Mouse (Mus musculus) embryonic fibroblast, embryonic 13.5 days (primary cell): ENCODE data around the gene Gdf7. TPM values are rescaled to one million over a fixed set of nuclear protein-coding genes. Genes with fewer than 3 reads are reported as not detected.

Experiments
- H3K27ac ChIP-seq: 2 replicates; pipeline ENCODE4 v1.5.1; 2012; ENCODE audit warnings: low read length, control low read depth, inconsistent platforms; ENCODE audit not compliant: insufficient read depth
- H3K4me1 ChIP-seq: 2 replicates; pipeline ENCODE4 v1.6.1; 2011; ENCODE audit warnings: low read length; ENCODE audit not compliant: control insufficient read depth, insufficient read depth
- H3K4me3 ChIP-seq: 2 replicates; pipeline ENCODE4 v1.5.1; 2011; ENCODE audit warnings: mild to moderate bottlenecking, control low read depth, low read length; ENCODE audit not compliant: insufficient read depth
- CTCF ChIP-seq: IDR thresholded peaks from 2 replicates; pipeline ENCODE4 v1.5.1; 2011; ENCODE audit warnings: mild to moderate bottlenecking, control low read depth, low read length, moderate library complexity, borderline replicate concordance; ENCODE audit not compliant: insufficient read depth
- POLR2A ChIP-seq: IDR thresholded peaks from 2 replicates; pipeline ENCODE4 v1.6.1; 2011; ENCODE audit warnings: low read depth, mild to moderate bottlenecking, control low read depth, low read length, moderate library complexity
- polyA plus RNA-seq: library from polyadenylated mRNA; stranded (reverse); fragments of >200 nt; gene quantifications from 2 replicates; pipeline ENCODE4 v1.2.4, GENCODE M21; 2011; ENCODE audit warnings: low read depth; ENCODE audit not compliant: missing spikeins, insufficient read length

The Gdf7 gene
- polyA plus RNA-seq, 1 experiment = 1.4 TPM

DNA sequence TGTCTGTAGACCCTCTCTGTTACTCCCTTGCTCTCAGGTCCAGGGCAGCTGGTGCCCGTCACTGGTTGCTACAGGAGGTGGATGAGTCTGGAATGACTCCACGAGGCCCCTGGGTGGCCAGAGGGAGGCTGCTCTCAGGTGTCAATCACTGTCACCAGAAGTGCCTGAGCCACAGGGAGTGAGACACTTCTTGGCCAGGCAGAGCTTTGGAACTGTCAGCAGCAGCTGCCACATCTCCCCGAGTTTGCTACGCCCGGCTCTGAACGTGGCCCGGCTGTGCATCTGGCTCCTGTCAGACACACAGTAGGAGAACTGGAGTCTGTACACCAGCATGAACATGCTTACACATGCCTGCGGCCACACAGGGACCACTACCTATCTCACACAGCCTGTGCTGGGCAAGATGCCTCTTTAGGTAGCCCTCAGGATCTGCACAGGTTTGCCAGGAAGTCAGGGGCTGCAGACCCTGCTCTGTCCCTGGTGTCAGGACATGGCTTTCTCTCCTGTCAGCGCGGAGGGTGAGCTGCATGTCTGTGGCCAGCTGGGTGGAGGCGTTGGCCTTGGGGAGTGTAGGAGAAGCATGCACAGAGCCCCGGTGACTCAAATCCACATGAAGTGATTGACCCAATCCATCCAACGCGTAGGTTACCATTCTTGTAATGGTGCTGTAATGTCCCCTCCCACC is 29.9 kb upstream of the Gdf7 start:
- no peak for TF ChIP-seq POLR2A
- TF ChIP-seq CTCF = no peak
- no peak overlapping the region for H3K4me3 ChIP-seq
- H3K4me1 ChIP-seq = no peaks in the 10 kb centered on the region
- no peak overlapping the region for H3K27ac ChIP-seq

DNA sequence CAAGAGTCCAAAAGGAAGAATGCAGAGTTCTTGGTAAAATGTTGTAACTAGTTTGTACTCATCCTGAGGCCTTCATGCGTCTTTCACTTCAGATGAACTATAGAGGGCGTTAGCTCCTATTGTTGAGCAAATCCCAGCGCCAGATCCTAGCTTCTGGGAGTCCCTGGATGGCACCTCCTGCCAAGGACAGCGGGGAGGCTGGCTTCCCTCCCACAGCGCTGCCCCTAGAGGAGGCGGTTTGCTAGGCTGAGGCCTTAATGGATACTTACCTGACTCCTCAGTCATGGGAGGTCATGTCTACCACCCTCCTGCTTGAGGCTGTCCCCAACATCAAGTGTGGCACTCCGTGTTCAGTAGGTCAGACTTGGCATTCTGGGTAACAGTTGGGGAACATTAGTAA is 27.5 kb upstream of the Gdf7 start:
- no peak overlapping the region for H3K4me3 ChIP-seq
- H3K4me1 ChIP-seq = no peaks in the 10 kb centered on the region
- 0 out of 2 replicates have a peak, but pooled peaks have one; percentile 9 for TF ChIP-seq CTCF
- no peak for TF ChIP-seq POLR2A
- H3K27ac ChIP-seq = no peak overlapping the region

DNA sequence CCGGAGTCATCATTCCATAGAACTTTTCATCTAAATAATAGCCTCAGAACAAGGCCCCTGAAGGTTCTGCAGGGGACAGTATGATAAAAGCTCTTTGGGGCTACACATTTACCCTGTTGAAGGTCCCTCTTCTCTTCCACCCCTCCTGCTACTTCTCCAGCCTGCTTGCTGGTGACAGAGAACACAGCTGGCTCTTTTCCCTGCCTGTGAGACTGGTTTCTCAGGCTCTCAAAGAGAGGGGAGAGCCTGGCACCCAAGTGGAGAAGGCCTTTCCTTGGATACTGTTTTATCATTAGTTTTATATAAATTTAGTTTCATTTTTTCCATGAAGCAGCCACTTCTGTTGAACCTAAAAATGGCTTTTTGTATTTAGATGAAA is 25.9 kb upstream of the Gdf7 start:
- TF ChIP-seq POLR2A = no peak
- no peak for TF ChIP-seq CTCF
- Histone ChIP-seq H3K4me1 (no peaks in the 10 kb centered on the region), H3K4me3 (no peak overlapping the region), H3K27ac (no peak overlapping the region)

DNA sequence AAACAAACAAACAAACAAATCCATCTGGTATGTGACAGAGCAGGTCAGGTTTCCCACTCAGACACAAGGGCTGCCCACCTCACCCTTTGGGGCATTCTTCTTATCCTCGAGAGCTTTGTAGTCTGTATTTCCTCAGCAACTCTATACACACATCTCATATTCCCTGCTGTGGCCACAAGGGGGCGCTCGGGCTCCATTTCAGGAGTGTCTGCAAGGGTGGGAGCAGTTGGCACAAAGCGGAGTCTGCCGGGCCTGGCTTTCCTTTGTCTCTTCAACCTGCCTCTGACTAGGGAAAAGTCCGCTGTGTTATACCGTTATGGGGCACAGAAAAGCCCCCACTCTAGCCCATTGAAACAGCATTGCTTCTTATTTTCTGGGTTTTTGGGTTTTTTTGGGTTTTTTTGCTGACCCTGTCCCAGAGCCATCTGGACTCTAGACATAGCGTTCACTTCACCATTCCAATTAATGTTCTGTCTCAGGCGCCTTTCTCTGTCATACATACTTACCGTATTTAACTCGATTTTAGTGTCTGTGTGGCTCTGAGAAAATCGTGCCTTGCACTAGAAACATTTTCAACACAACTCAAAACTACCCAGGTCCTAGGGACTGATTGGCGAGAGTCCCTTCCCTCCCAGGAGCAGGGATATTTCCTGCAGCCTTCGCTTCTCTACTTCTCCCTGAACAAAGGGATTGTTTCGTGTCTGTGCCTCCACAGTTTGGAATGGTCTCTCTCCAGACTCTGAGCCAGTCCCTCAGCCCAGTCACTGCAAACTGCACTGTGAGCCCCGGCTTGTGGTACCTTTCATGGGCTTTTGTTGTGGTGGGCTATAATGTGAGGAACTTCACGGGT is 25.3 kb upstream of the Gdf7 start:
- Histone ChIP-seq H3K4me1 (no peaks in the 10 kb centered on the region), H3K27ac (no peak overlapping the region), H3K4me3 (no peak overlapping the region)
- TF ChIP-seq CTCF (peak; percentile 78), POLR2A (no peak)

DNA sequence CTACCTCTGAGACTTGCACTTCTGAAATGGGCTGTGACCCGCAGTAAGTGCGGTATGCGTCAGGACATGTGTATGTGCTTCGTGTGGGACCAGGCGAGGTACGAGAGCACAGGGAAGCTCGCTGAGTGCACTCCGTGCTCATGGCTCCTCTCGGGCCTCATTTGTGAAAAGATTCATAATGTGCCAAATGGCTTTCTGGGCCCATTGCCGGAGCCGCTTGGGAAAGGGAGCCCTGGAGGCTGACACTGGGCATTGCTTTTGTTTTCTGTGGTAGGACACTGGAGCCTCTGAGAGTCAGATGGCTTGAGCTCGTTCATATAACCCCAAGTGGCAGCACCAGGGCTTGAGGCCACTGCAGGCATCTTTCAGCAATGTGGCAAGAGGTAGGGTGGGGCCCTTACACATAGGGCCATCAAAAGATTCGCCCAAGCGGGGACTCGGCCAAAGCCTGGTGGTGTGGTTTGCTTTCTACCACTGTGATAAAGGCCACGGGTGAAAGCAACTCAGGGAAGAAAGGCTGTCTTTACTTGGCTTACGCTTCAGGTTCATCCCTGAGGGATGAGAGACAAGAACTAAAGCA is 24.3 kb upstream of the Gdf7 start:
- no peaks in the 10 kb centered on the region for H3K4me1 ChIP-seq
- H3K4me3 ChIP-seq = no peak overlapping the region
- H3K27ac ChIP-seq = no peak overlapping the region
- TF ChIP-seq CTCF = no peak
- no peak for TF ChIP-seq POLR2A

DNA sequence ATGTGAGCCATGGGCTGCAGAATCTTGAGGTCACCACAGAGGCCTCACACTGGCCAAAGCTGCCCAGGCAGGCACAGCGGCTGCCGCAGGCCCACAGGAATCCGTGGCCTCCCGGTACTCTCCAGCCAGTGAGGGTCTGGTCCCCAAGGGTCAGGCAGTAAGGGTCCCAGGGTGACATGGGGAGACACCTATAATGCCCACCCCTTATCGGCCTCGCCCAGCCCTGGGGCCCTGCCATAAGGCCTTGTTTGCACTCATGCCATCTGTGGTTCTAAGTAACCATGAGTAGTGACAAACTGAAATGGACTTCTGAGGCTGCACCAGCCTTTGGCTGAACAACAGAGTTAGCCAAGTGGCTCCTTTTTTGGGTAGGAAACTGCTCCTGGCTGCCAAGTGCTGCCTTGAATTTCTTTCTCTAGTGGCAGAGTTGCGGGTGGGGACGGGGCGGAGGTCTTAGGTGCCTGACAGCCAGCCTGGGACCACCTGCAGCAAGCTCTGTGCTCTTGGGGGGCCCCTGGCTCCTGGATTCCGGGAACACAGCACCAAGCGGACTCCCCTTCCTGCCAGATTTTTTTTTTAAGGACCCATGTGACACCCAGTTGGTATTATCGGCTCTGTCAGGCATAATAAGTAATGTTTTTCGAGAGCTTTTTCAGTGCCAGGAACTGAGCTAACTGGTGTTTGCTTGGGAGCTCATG is 23.6 kb upstream of the Gdf7 start:
- Histone ChIP-seq H3K4me3 (no peak overlapping the region), H3K4me1 (no peaks in the 10 kb centered on the region), H3K27ac (no peak overlapping the region)
- TF ChIP-seq CTCF (no peak), POLR2A (no peak)

DNA sequence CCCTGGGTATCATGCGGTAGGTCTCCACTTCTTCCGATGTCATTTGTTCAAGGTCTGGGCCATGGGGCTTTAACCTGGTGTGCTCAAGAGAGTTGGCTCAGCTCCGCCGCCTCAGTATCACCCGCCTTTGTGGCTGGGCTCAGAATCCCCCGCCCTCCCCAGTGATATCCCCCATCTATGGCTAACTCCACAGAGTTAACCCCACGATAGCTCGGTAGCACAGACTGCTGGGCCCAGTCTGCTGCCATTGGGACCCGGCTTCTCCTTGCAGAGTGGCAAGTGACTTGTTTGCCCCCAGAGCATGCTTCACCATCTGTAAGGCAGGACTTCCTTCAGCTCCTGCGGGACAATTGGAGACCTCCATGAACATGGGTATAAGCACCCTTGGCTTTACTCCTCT is 22.3 kb upstream of the Gdf7 start:
- no peaks in the 10 kb centered on the region for H3K4me1 ChIP-seq
- no peak overlapping the region for H3K27ac ChIP-seq
- H3K4me3 ChIP-seq = no peak overlapping the region
- TF ChIP-seq CTCF (no peak), POLR2A (no peak)

DNA sequence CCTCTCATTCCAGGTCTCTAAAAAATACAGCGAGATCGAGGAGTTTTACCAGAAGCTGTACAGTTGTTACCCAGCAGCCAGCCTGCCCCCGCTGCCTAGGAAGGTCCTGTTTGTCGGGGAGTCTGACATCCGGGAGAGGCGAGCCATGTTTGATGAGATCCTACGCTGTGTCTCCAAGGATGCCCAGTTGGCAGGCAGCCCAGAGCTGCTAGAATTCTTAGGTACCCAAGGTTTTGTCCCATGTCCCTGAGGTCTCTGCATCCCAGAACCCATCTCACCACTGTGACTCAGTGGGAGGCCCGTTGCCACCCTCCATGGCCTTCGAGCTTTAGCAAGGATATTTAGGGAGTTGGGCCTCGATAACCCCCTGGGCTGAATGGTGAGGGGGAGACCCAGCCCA is 19.8 kb upstream of the Gdf7 start:
- no peak overlapping the region for H3K27ac ChIP-seq
- H3K4me1 ChIP-seq = no peaks in the 10 kb centered on the region
- TF ChIP-seq POLR2A (no peak), CTCF (no peak)

DNA sequence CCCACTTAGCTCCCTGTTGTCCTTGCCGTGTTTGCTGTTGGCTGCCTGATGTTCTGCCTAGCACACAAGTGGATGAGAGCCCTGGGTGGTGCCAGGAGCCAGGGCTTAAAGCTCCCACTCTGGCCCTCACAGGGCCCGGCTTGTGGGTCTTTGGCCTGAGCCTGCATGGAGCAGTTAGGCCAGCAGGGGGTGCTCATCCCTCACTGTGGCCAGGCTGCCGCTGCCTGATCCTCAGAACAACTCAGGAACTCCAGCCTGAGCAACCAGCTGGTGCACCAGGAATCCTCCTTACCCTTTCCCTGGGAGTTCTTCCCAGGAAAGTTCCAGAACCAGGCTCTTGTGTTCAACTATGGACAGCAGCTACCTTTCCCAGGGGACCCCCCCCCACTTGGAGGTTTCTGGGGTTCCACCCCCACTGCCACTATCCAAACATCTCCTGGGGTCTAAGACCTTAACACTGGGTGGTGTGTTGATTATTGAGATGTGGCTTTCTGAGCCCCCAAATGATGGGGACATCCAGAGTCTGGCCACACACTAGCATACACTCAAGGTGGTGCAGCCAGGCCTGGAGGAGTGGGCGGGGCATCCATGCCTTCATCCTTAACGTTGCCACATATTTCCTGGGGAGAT is 18.4 kb upstream of the Gdf7 start:
- H3K27ac ChIP-seq = no peak overlapping the region
- no peak overlapping the region for H3K4me3 ChIP-seq
- no peaks in the 10 kb centered on the region for H3K4me1 ChIP-seq
- TF ChIP-seq CTCF (peak; percentile 86), POLR2A (no peak)

More for the DNA sequence above, 19.8 kb upstream of the Gdf7 start:
- H3K4me3 ChIP-seq = no peak overlapping the region
